Mouse (Mus musculus): ENCODE measurements around the gene Golm1. TPM values are rescaled to one million over a fixed set of nuclear protein-coding genes. Genes with fewer than 3 reads are reported as not detected.

The Golm1 gene
- polyA plus RNA-seq, 1 experiment = 4.4 TPM

DNA sequence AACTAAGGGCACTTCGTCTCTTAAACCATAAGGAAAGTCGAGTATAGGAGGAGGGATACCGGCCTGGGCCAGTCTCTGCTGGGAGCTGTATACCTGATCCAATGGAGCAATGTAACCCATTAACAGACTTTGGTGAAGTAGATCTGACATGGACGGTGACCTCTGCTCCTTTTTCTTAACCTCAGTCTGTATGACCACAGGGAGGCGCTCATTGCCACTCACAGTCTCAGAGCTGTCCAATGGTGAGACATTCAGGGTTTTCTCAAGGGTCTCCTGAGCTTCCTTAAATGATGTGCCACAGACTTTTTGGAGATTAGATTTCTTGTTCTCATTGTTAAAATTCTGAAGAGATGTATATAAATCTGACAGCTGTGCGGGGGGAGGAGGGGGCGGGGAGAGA lies 15.0 kb upstream of the Golm1 start:
- Histone ChIP-seq H3K27me3 (ENCODE audit: control insufficient read depth, insufficient read depth, low read length) (no peaks in the 10 kb centered on the region), H3K4me3 (ENCODE audit: control insufficient read depth, insufficient read depth, low read length) (no peak overlapping the region), H3K27ac (ENCODE audit: control insufficient read depth, insufficient read depth, low read length) (no peak overlapping the region), H3K4me1 (replicated peaks; ENCODE audit: control insufficient read depth, insufficient read depth, low read length) (peaks cover 2% of the 10 kb centered on the region; the same call in 1 of the 2 replicates), H3K36me3 (ENCODE audit: control insufficient read depth, insufficient read depth, low read length) (no peaks in the 10 kb centered on the region)
- DNase-seq = no peak
- TF ChIP-seq CTCF (IDR thresholded peaks at IDR 0.05; ENCODE audit: borderline replicate concordance, control insufficient read depth, extremely low read depth, insufficient read depth, low read length, poor library complexity) (no peak), POLR2A (IDR thresholded peaks at IDR 0.05; ENCODE audit: control insufficient read depth, extremely low read depth, insufficient read depth, low read length, poor library complexity) (no peak)
- 93% methylated on average over 7 of the region's 7 CpGs for WGBS

DNA sequence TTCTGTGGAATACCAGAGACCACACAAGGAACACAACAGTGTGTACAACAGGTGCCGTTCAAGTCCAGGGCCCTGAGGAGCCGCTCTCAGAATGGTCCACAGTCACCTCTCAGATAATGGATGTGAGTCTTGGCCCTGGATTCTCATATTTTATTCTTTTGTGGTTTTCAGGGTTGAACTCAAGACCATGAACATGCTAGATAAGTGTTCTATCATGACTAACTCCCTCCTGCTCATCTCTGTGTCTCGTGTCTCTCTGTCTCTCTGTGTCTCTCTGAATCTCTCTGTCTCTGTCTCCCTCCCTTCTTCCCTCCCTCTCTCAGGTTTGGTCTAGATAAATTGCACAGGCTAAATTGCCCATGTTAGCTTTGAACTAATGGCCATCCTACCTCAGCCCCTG lies 14.2 kb upstream of the Golm1 start:
- H3K4me3 ChIP-seq (ENCODE audit: control insufficient read depth, insufficient read depth, low read length) = no peak overlapping the region
- no peak overlapping the region for H3K27ac ChIP-seq (ENCODE audit: control insufficient read depth, insufficient read depth, low read length)
- no peak for DNase-seq
- H3K36me3 ChIP-seq (ENCODE audit: control insufficient read depth, insufficient read depth, low read length) = no peaks in the 10 kb centered on the region
- 93% methylated on average over 3 of the region's 3 CpGs for WGBS
- TF ChIP-seq CTCF (IDR thresholded peaks at IDR 0.05; ENCODE audit: borderline replicate concordance, control insufficient read depth, extremely low read depth, insufficient read depth, low read length, poor library complexity) = no peak
- no peaks in the 10 kb centered on the region for H3K27me3 ChIP-seq (ENCODE audit: control insufficient read depth, insufficient read depth, low read length)
- H3K4me1 ChIP-seq (replicated peaks; ENCODE audit: control insufficient read depth, insufficient read depth, low read length) = no peaks in the 10 kb centered on the region

DNA sequence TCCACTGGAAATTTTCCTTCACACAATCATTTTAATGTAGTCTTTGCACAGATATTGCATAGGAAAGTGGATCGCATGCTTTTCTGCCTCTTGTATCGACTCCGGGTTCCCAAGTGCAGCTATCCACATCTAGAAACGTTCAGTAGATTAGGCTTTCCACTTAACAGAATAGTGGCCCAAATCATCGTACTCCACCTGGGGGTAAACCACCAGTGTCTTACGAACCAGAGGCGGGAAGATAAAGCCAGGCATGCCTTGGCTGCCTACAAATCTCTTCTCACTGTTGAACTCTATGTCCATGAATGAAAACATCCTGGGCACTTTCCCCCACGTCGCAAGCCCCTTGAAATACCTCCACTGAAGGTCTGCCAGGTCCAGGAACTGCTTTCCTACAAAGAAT lies 13.7 kb upstream of the Golm1 start:
- H3K36me3 ChIP-seq (ENCODE audit: control insufficient read depth, insufficient read depth, low read length) = no peaks in the 10 kb centered on the region
- WGBS = 93% methylated on average over 9 of the region's 9 CpGs
- no peak overlapping the region for H3K27ac ChIP-seq (ENCODE audit: control insufficient read depth, insufficient read depth, low read length)
- no peaks in the 10 kb centered on the region for H3K4me1 ChIP-seq (replicated peaks; ENCODE audit: control insufficient read depth, insufficient read depth, low read length)
- no peaks in the 10 kb centered on the region for H3K27me3 ChIP-seq (ENCODE audit: control insufficient read depth, insufficient read depth, low read length)
- no peak for TF ChIP-seq POLR2A (IDR thresholded peaks at IDR 0.05; ENCODE audit: control insufficient read depth, extremely low read depth, insufficient read depth, low read length, poor library complexity)
- no peak for TF ChIP-seq CTCF (IDR thresholded peaks at IDR 0.05; ENCODE audit: borderline replicate concordance, control insufficient read depth, extremely low read depth, insufficient read depth, low read length, poor library complexity)
- H3K4me3 ChIP-seq (ENCODE audit: control insufficient read depth, insufficient read depth, low read length) = no peak overlapping the region
- DNase-seq = no peak

DNA sequence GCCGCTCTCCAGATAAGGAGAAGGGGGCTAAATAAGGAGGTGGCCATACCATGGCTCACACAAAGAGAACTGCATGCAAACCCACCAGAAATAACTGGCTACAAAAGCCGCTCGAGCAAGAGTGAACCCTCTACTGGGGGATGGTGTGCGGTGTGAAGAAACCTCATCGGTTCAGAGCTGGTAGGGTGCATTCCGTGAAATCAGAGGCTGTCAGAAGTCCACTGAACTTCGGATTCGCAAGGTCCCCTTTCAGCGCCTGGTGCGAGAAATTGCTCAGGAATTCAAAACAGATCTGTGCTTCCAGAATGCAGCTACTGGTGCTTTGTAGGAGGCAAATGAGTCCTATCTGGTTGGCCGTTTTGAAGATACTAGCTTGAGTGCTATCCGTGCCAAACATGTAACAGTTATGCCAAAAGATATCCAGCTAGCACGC lies 12.7 kb upstream of the Golm1 start:
- no peaks in the 10 kb centered on the region for H3K27me3 ChIP-seq (ENCODE audit: control insufficient read depth, insufficient read depth, low read length)
- H3K4me1 ChIP-seq (replicated peaks; ENCODE audit: control insufficient read depth, insufficient read depth, low read length) = no peaks in the 10 kb centered on the region
- H3K36me3 ChIP-seq (ENCODE audit: control insufficient read depth, insufficient read depth, low read length) = no peaks in the 10 kb centered on the region
- H3K27ac ChIP-seq (ENCODE audit: control insufficient read depth, insufficient read depth, low read length) = no peak overlapping the region
- DNase-seq = no peak
- WGBS = 87% methylated on average over 13 of the region's 13 CpGs
- no peak overlapping the region for H3K4me3 ChIP-seq (ENCODE audit: control insufficient read depth, insufficient read depth, low read length)
- TF ChIP-seq CTCF (IDR thresholded peaks at IDR 0.05; ENCODE audit: borderline replicate concordance, control insufficient read depth, extremely low read depth, insufficient read depth, low read length, poor library complexity) (no peak), POLR2A (IDR thresholded peaks at IDR 0.05; ENCODE audit: control insufficient read depth, extremely low read depth, insufficient read depth, low read length, poor library complexity) (no peak)

DNA sequence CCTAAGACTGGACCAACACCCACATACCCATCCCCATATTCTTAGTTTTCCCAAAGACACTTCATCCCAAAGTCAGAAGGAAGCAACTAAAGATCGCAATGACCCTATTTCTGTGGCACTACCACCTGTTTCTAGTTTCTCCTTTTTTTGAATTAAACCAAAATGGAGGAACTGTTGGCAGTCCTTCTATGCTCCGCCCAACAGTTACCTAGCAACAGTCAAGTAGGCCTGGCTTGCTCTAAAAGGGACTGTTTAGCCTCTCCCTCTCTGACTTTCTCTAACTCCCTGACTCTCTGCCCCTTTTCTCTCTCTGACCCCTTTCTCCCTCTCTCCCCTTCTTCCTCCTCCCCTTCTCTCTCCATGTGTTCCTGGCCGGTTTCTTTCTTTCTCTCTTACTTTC lies 9.6 kb upstream of the Golm1 start:
- Histone ChIP-seq H3K27ac (ENCODE audit: control insufficient read depth, insufficient read depth, low read length) (no peak overlapping the region), H3K4me3 (ENCODE audit: control insufficient read depth, insufficient read depth, low read length) (no peak overlapping the region), H3K27me3 (ENCODE audit: control insufficient read depth, insufficient read depth, low read length) (no peaks in the 10 kb centered on the region), H3K36me3 (ENCODE audit: control insufficient read depth, insufficient read depth, low read length) (no peaks in the 10 kb centered on the region), H3K4me1 (replicated peaks; ENCODE audit: control insufficient read depth, insufficient read depth, low read length) (no peaks in the 10 kb centered on the region)
- WGBS = 80% methylated on average over 3 of the region's 3 CpGs
- TF ChIP-seq CTCF (IDR thresholded peaks at IDR 0.05; ENCODE audit: borderline replicate concordance, control insufficient read depth, extremely low read depth, insufficient read depth, low read length, poor library complexity) = no peak
- no peak for TF ChIP-seq POLR2A (IDR thresholded peaks at IDR 0.05; ENCODE audit: control insufficient read depth, extremely low read depth, insufficient read depth, low read length, poor library complexity)
- no peak for DNase-seq

DNA sequence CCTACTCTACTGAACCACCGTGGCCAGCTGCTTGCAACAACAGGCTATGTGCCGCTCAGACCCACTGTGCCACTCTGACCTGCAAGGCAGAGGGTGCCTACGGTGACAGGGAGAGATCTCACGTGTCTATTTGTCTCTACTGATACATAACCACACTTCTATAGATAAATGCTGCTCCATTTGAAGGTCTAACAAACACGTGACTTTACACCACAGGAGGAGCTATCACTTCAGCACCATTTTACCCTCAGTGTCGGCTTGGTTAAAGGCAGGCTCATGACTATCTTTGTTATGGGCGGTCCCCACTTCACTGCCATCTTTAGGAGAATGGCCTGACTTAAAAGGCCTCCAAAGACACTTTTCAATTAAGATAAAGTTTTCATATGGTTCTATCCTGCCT lies 7.0 kb upstream of the Golm1 start:
- Histone ChIP-seq H3K27ac (ENCODE audit: control insufficient read depth, insufficient read depth, low read length) (no peak overlapping the region), H3K36me3 (ENCODE audit: control insufficient read depth, insufficient read depth, low read length) (no peaks in the 10 kb centered on the region), H3K4me1 (replicated peaks; ENCODE audit: control insufficient read depth, insufficient read depth, low read length) (no peaks in the 10 kb centered on the region), H3K4me3 (ENCODE audit: control insufficient read depth, insufficient read depth, low read length) (no peak overlapping the region), H3K27me3 (ENCODE audit: control insufficient read depth, insufficient read depth, low read length) (no peaks in the 10 kb centered on the region)
- TF ChIP-seq CTCF (IDR thresholded peaks at IDR 0.05; ENCODE audit: borderline replicate concordance, control insufficient read depth, extremely low read depth, insufficient read depth, low read length, poor library complexity) = no peak
- TF ChIP-seq POLR2A (IDR thresholded peaks at IDR 0.05; ENCODE audit: control insufficient read depth, extremely low read depth, insufficient read depth, low read length, poor library complexity) = no peak
- WGBS = 36% methylated on average over 7 of the region's 7 CpGs
- DNase-seq = no peak

DNA sequence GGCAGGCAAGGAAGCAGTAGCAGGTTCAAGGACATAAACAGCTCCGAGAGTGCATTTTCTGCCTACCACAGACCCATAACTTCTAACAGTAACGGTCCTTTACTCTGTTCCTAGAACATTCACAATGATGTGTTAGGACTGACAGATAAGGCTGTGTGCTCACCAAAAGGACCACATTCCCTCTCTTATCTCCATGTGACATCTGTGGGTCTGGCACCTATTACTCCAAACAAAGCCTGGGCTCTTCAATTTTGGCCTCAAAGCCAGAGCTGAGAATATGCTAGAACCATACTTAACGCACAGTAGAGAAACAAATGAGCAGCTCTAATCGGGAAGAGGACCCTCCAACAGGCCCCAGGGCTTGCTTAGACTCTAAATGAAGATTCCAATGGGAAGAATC lies 4.3 kb upstream of the Golm1 start:
- Histone ChIP-seq H3K36me3 (ENCODE audit: control insufficient read depth, insufficient read depth, low read length) (no peaks in the 10 kb centered on the region), H3K27ac (ENCODE audit: control insufficient read depth, insufficient read depth, low read length) (no peak overlapping the region), H3K4me1 (replicated peaks; ENCODE audit: control insufficient read depth, insufficient read depth, low read length) (peaks cover 6% of the 10 kb centered on the region), H3K27me3 (ENCODE audit: control insufficient read depth, insufficient read depth, low read length) (peaks cover 5% of the 10 kb centered on the region), H3K4me3 (ENCODE audit: control insufficient read depth, insufficient read depth, low read length) (no peak overlapping the region)
- DNase-seq = no peak
- 68% methylated on average over 4 of the region's 4 CpGs for WGBS
- TF ChIP-seq CTCF (IDR thresholded peaks at IDR 0.05; ENCODE audit: borderline replicate concordance, control insufficient read depth, extremely low read depth, insufficient read depth, low read length, poor library complexity) (no peak), POLR2A (IDR thresholded peaks at IDR 0.05; ENCODE audit: control insufficient read depth, extremely low read depth, insufficient read depth, low read length, poor library complexity) (no peak)

All from thymus, adult 2 months (tissue).